Mouse (Mus musculus) megakaryocyte-erythroid progenitor cell, adult 5-6 weeks (primary cell): ENCODE data around the gene Nox3. TPM values are rescaled to one million over a fixed set of nuclear protein-coding genes. Genes with fewer than 3 reads are reported as not detected.

Experiments used
- ATAC-seq: replicated peaks from 2 replicates; pipeline ENCODE4 v1.8.0; 2016; ENCODE audit warnings: mild to moderate bottlenecking, inconsistent platforms; ENCODE audit not compliant: severe bottlenecking, poor library complexity, low FRiP score, low TSS enrichment
- total RNA-seq, 2 experiments: library from RNA; stranded (forward) in 1 of 2; stranded (reverse) in 1 of 2; fragments of 200-1000, 215-1000 nt in 1 of 2; fragments of >200 nt in 1 of 2; fragmentation: Nextera tagmentation in 1 of 2; gene quantifications; 2 replicates each; pipeline ENCODE4 v1.2.3; 2014 to 2017

The Nox3 gene
- total RNA-seq, 2 experiments from 2014 or later: not detected

GRCm38 (mm10) chr17:3610928-3611780 lies 84.9 kb downstream of the Nox3 start:
- no peak for ATAC-seq

- ATAC-seq: no peak
Observed at GRCm38 (mm10) chr17:3610307-3610754, 85.7 kb downstream of the Nox3 start.

- no peak for ATAC-seq
Observed at GRCm38 (mm10) chr17:3602954-3603672, 92.9 kb downstream of the Nox3 start.

- ATAC-seq: no peak
Observed at GRCm38 (mm10) chr17:3598393-3598792, 97.7 kb downstream of the Nox3 start.

- ATAC-seq: no peak
Observed at GRCm38 (mm10) chr17:3597866-3598265, 98.2 kb downstream of the Nox3 start.

GRCm38 (mm10) chr17:3597130-3597529 lies 98.9 kb downstream of the Nox3 start:
- no peak for ATAC-seq

Other genes with a start within 250 kb of the Nox3 start
- not detected in 2 replicates for gene Cldn20, start 163.7 kb downstream of the Nox3 start, total RNA-seq (2014; fragmentation: Nextera tagmentation)
- 1.3 TPM in 1 of 2 replicates, not detected in the other for gene Cldn20, start 163.7 kb downstream of the Nox3 start, total RNA-seq (2017)
- gene Tfb1m, start 138.5 kb downstream of the Nox3 start, total RNA-seq (2014; fragmentation: Nextera tagmentation): 25.2 and 27.2 TPM in 2 replicates
- 18.2 and 20.5 TPM in 2 replicates for gene Tfb1m, start 138.5 kb downstream of the Nox3 start, total RNA-seq (2017)